Mouse (Mus musculus) ES-E14 (cell line): ENCODE data around the gene Myg1.

ENCODE experiments used
- CHD2 ChIP-seq: IDR thresholded peaks from 2 replicates; pipeline ENCODE4 v1.6.1; 2014; ENCODE audit warnings: mild to moderate bottlenecking, low read depth, low read length, inconsistent platforms
- HCFC1 ChIP-seq: IDR thresholded peaks from 2 replicates; pipeline ENCODE4 v1.6.1; 2012; ENCODE audit warnings: low read length, inconsistent platforms, borderline replicate concordance; ENCODE audit not compliant: insufficient read depth
- MAFK ChIP-seq: IDR thresholded peaks from 2 replicates; pipeline ENCODE4 v1.6.1; 2014; ENCODE audit warnings: mild to moderate bottlenecking, low read depth, low read length, inconsistent platforms; ENCODE audit not compliant: insufficient read depth
- ZC3H11A ChIP-seq: IDR thresholded peaks from 2 replicates; pipeline ENCODE4 v1.6.1; 2012; ENCODE audit warnings: low read depth, mild to moderate bottlenecking, inconsistent platforms, low read length, borderline replicate concordance
- ZNF384 ChIP-seq: IDR thresholded peaks from 2 replicates; pipeline ENCODE4 v1.6.1; 2012; ENCODE audit warnings: low read depth, low read length, inconsistent platforms

- no peak for TF ChIP-seq ZC3H11A
- no peak for TF ChIP-seq MAFK
- TF ChIP-seq CHD2 = no peak
- TF ChIP-seq HCFC1 = no peak
- no peak for TF ChIP-seq ZNF384
Measured at GRCm38 (mm10) chr15:102287395-102287794, 44.1 kb upstream of the Myg1 start.
